Mouse (Mus musculus): ENCODE data around the gene Gm15056. TPM values are rescaled to one million over a fixed set of nuclear protein-coding genes. Genes with fewer than 3 reads are reported as not detected.

Gm15056 gene
- not detected for total RNA-seq (2021)
- long read RNA-seq, experiment 1 = 0 reads
- long read RNA-seq, experiment 2 = 0 reads

DNA sequence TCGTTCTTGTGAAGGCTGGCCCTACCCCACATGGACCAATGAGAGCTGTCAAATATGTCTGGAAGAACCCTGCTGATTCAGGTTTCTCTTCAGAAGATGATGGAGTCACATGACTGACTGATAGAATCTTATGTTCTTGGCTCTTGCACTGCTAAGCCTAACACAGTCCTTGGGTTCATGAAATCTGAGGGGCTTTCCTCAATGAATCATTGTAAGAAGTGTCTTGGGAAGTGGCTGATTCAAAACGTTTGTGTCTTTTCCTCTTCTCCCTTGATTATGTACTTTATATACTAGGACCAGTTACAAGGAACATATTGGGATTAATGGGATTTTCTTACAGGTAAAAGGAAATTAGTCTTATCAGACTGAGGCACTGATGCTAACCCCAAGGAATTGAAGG is at the start of gene Gm15056:
TSS of gene Gm15056 (minus strand) at position 101 of the 400 bp plus-strand sequence.
- DNase-seq (ENCODE audit: low spot score in 2 of 2) = no peak

DNA sequence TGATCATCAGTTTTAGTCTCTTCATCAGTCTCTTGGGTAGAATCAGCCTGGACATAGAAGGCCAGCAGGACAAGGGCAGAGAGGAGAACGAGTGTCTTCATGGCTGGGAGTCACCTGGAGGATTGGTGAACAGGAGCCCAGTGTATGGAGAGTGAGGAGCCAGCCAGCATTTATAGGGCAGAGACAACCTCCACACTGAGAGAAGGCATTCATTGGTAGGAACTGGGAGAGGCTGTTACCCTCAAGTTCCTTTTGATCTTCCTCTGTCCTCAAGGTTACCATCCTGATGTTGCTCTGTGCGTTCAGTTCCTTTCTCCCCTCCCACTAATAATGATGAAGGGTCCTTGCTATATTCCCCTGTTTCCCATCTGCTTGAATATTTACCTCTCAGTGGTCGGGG is 42.2 kb upstream of the Gm15056 start, which contains the start of gene AY761185:
TSS of gene AY761185 (minus strand) at position 101 of the 400 bp plus-strand sequence.
- DNase-seq (ENCODE audit: low spot score in 2 of 2) = no peak

DNA sequence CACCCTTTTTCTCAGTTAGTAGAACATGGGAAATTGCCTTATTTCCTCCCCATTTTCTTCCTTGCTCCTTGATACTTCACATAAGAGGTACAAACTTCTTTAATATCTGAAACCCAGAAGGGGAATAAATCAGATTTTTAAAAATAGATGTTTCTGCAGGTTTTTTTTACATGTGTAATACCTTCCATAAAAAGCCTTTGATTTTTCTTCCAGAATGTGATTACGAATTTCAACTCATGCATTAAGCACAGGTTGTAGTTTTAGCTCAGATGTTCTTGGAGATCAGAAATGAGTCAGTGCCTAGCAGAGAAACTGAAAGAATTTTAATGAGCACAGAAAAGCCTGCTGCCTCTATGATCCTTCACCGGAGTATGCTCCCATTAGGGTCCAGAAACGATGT is 19.5 kb upstream of the Gm15056 start, which contains the start of gene Gm6040:
TSS of gene Gm6040 (minus strand) at position 101 of the 400 bp plus-strand sequence.
- DNase-seq (ENCODE audit: low spot score in 2 of 2) = no peak

DNA sequence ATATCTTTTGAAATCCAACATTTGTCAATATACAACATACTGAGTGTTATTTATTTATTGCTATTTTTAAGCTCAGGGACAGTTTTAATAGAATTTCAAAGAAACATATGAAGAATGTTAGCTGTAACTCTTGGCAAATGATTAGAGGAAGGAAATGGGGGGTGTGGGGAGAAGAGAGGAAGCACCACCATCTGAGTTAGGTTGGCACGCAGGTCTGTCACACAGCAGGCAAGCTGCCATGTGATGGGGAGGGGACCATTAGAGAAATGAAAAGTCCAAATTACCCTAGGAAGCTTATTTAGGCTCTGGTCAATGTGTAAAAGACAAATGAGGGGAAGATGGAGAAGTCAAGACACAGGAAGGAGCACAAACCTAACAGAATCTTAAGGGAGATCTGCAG is 9.9 kb upstream of the Gm15056 start:
- no peak for DNase-seq (ENCODE audit: low spot score in 2 of 2)

DNA sequence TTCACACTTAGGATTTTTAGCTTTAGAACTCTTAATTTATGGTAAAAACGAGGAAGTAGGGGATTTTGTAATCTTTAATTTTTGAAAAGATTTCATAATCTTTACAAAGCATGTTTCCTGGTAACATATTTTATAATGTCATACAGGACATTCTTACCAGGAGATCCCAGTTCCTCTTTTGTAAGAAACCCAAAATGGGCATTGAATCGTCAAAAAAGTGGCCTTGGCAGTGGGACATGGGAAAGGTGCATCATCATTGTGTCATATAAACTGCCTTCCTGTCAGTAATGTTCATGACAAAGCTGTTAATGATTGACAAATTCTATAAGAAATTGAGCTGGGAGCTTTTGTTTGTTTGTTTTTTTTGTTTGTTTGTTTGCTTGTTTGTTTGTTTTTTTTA is 5.8 kb upstream of the Gm15056 start:
- DNase-seq (ENCODE audit: low spot score in 2 of 2) = no peak

DNA sequence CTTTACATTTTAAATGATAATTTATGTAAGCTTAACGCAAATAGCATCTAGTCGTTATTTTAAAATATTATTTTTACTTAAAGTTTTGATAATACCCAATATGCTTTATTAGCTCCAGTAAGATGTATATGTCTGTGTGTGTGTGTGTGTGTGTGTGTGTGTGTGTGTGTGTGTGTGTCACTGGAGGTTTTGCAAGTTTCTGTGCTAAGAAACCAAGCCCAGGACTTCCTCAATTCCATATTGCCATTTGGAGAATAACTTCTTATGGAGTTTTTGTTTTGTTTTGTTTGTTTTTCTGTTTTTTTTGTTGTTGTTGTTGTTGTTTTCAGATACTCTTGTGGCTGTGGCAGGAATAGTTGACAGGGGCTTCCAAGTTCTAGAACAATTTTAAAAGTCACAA is 4.7 kb upstream of the Gm15056 start:
- no peak for DNase-seq (ENCODE audit: low spot score in 2 of 2)

DNA sequence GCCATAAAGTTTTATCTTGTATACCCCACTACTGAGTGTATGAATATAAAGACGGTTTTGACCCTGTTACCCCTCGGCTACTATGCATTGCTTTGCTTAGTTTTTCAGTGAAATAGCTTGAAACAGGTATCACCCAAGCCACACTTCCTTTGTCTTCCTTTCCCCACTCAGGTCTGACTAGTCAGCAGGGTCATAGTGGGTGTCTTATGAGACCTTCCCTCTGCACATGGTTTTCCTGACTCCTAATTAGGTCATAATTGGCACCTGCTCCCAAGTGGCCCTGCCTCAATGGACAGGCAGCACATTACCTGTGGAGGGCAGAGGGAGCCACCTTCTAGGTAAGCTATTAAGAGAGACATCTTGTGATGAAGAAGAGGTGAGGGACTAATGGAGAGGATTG is 10.1 kb downstream of the Gm15056 start, which contains the start of gene Defb33:
TSS of gene Defb33 (plus strand) at position 301 of the 400 bp plus-strand sequence.
- no peak for DNase-seq (ENCODE audit: low spot score in 2 of 2)

DNA sequence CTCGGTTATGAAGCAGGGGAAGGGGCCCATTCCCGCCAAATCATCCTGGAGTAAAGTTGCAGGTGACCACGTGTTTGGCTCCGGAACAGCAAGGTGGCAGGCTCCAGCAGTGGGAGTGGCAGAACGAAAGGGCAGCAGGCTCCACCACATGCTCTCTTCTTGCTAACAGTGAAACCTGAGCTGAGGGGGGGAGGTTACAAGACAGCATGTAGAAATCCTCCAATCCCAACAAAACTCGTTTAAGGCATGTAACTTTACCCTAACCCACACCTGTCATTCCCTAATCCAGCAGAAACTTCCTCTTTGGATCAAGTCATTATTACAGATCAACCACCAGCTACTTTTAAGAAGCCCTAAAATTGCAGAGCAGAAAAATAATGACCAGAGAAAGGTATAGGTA is 27.8 kb downstream of the Gm15056 start:
- no peak for DNase-seq (ENCODE audit: low spot score in 2 of 2)

Other genes with a start within 250 kb of the Gm15056 start
- not detected for gene Defb33, start 10.0 kb downstream of the Gm15056 start, total RNA-seq (2021)
- not detected for gene Gm6040, start 19.4 kb upstream of the Gm15056 start, total RNA-seq (2021)
- not detected for gene AY761185, start 42.1 kb upstream of the Gm15056 start, total RNA-seq (2021)
- gene Defa21, start 122.9 kb upstream of the Gm15056 start, total RNA-seq (2021) = not detected
- gene Defa23, start 152.4 kb upstream of the Gm15056 start, total RNA-seq (2021) = not detected
- not detected for gene Defa35, start 162.4 kb upstream of the Gm15056 start, total RNA-seq (2021)
- not detected for gene Defa25, start 181.8 kb upstream of the Gm15056 start, total RNA-seq (2021)
- not detected for gene Gm14851, start 193.4 kb upstream of the Gm15056 start, total RNA-seq (2021)
- not detected for gene Defa30, start 232.0 kb upstream of the Gm15056 start, total RNA-seq (2021)

Measured in adrenal gland, postnatal 4 days (tissue).